Mouse (Mus musculus) myocyte (in vitro differentiated cells): ENCODE results near the gene Smyd1. TPM values are rescaled to one million over a fixed set of nuclear protein-coding genes. Genes with fewer than 3 reads are reported as not detected.

ENCODE experiments used
- H3K27me3 ChIP-seq: one replicate; pipeline ENCODE4 v1.6.1; 2011; ENCODE audit not compliant: control insufficient read depth, insufficient read depth, insufficient read length
- H3K36me3 ChIP-seq: one replicate; pipeline ENCODE4 v1.6.1; 2011; ENCODE audit not compliant: control insufficient read depth, insufficient read depth
- H3K4me2 ChIP-seq: one replicate; pipeline ENCODE4 v1.6.1; 2011; ENCODE audit warnings: low read depth, control low read depth
- H3K4me3 ChIP-seq: one replicate; pipeline ENCODE4 v1.5.1; 2011; ENCODE audit warnings: mild to moderate bottlenecking, control low read depth, moderate library complexity
- H3K79me2 ChIP-seq: one replicate; pipeline ENCODE4 v1.6.1; 2011; ENCODE audit not compliant: control insufficient read depth, insufficient read depth
- H3ac ChIP-seq: one replicate; pipeline ENCODE4 v1.6.1; 2011; ENCODE audit not compliant: control insufficient read depth, insufficient read length
- CEBPB ChIP-seq: IDR thresholded peaks from 2 replicates; pipeline ENCODE4 v1.6.1; 2011; ENCODE audit warnings: mild to moderate bottlenecking, moderate library complexity; ENCODE audit not compliant: poor library complexity, insufficient read depth, severe bottlenecking
- E2F4 ChIP-seq: IDR thresholded peaks from one replicate; pipeline ENCODE4 v1.6.1; 2011; ENCODE audit warnings: mild to moderate bottlenecking, control low read depth, moderate library complexity; ENCODE audit not compliant: insufficient read depth
- MAX ChIP-seq: IDR thresholded peaks from one replicate; pipeline ENCODE4 v1.6.1; 2011; ENCODE audit warnings: low read depth, mild to moderate bottlenecking, control low read depth
- MYOD1 ChIP-seq, 3 experiments: IDR thresholded peaks; one replicate each; pipeline ENCODE4 v1.6.1; 2011; ENCODE audit warnings: control low read depth in 2 of 3, low read depth in 2 of 3, mild to moderate bottlenecking in 2 of 3, moderate library complexity in 1 of 3; ENCODE audit not compliant: insufficient read length in 2 of 3, control insufficient read depth in 1 of 3
- MYOG ChIP-seq, 3 experiments: IDR thresholded peaks; one replicate each; pipeline ENCODE4 v1.6.1; 2011; ENCODE audit warnings: control low read depth in 2 of 3, low read depth in 2 of 3, mild to moderate bottlenecking in 2 of 3; ENCODE audit not compliant: insufficient read length in 2 of 3, control insufficient read depth in 1 of 3, insufficient read depth in 1 of 3
- POLR2A ChIP-seq: IDR thresholded peaks from one replicate; pipeline ENCODE4 v1.6.1; 2011; ENCODE audit warnings: low read depth, mild to moderate bottlenecking, control low read depth, moderate library complexity; ENCODE audit not compliant: insufficient read length
- POLR2AphosphoS2 ChIP-seq: IDR thresholded peaks from one replicate; pipeline ENCODE4 v1.6.1; 2011; ENCODE audit warnings: low read depth, control low read depth; ENCODE audit not compliant: insufficient read length
- REST ChIP-seq: IDR thresholded peaks from one replicate; pipeline ENCODE4 v1.6.1; 2011; ENCODE audit warnings: mild to moderate bottlenecking, control low read depth, moderate library complexity; ENCODE audit not compliant: insufficient read depth, insufficient read length
- SRF ChIP-seq: IDR thresholded peaks from one replicate; pipeline ENCODE4 v1.6.1; 2011; ENCODE audit warnings: low read depth; ENCODE audit not compliant: control insufficient read depth, insufficient read length
- TCF12 ChIP-seq: IDR thresholded peaks from one replicate; pipeline ENCODE4 v1.6.1; 2011; ENCODE audit warnings: mild to moderate bottlenecking, control low read depth; ENCODE audit not compliant: poor library complexity, insufficient read depth, severe bottlenecking
- TCF3 ChIP-seq: IDR thresholded peaks from one replicate; pipeline ENCODE4 v1.6.1; 2011; ENCODE audit warnings: low read depth, control low read depth; ENCODE audit not compliant: insufficient read length
- USF1 ChIP-seq: IDR thresholded peaks from one replicate; pipeline ENCODE4 v1.6.1; 2011; ENCODE audit warnings: low read depth, mild to moderate bottlenecking, control low read depth, moderate library complexity
- polyA plus RNA-seq: library from polyadenylated mRNA; unstranded; fragments of >200 nt; fragmentation: generic; extraction: Trizol; gene quantifications from one replicate; pipeline ENCODE4 v1.2.1, GENCODE M21; 2012; ENCODE audit warnings: missing spikeins

Smyd1 gene
- polyA plus RNA-seq, 1 experiment = 141 TPM

- TF ChIP-seq REST (no peak), CEBPB (no peak), E2F4 (no peak), TCF3 (no peak), POLR2A (no peak), MYOD1 (IDR thresholded peaks at IDR 0.05; ENCODE audit: control insufficient read depth in 1 of 3, insufficient read length in 2 of 3, low read depth in 2 of 3) (no peak), POLR2AphosphoS2 (no peak), MYOG (IDR thresholded peaks at IDR 0.05; ENCODE audit: control insufficient read depth in 1 of 3, insufficient read depth in 1 of 3, insufficient read length in 2 of 3, low read depth in 2 of 3) (no peak), TCF12 (no peak), MAX (no peak), SRF (no peak), USF1 (no peak)
- Histone ChIP-seq H3K27me3 (peaks cover 23% of the 10 kb centered on the region), H3K36me3 (no peaks in the 10 kb centered on the region), H3ac (no peak overlapping the region), H3K79me2 (no peaks in the 10 kb centered on the region), H3K4me2 (no peak overlapping the region), H3K4me3 (no peak overlapping the region)
Observed at GRCm38 (mm10) chr6:71352866-71353427, 30.9 kb upstream of the Smyd1 start.

- H3K79me2 ChIP-seq = no peaks in the 10 kb centered on the region
- H3K4me2 ChIP-seq = no peak overlapping the region
- H3ac ChIP-seq = no peak overlapping the region
- H3K4me3 ChIP-seq = no peak overlapping the region
- H3K36me3 ChIP-seq = no peaks in the 10 kb centered on the region
- no peak for TF ChIP-seq MYOG (IDR thresholded peaks at IDR 0.05; ENCODE audit: control insufficient read depth in 1 of 3, insufficient read depth in 1 of 3, insufficient read length in 2 of 3, low read depth in 2 of 3)
- TF ChIP-seq SRF = no peak
- no peak for TF ChIP-seq TCF3
- no peak for TF ChIP-seq POLR2AphosphoS2
- TF ChIP-seq MAX = no peak
- no peak for TF ChIP-seq REST
- H3K27me3 ChIP-seq = peaks cover 23% of the 10 kb centered on the region
Observed at GRCm38 (mm10) chr6:71352201-71352600, 30.2 kb upstream of the Smyd1 start.

GRCm38 (mm10) chr6:71351201-71351600, 29.2 kb upstream of the Smyd1 start:
- Histone ChIP-seq H3K27me3 (peaks cover 23% of the 10 kb centered on the region), H3K4me2 (no peak overlapping the region), H3ac (no peak overlapping the region), H3K79me2 (no peaks in the 10 kb centered on the region), H3K36me3 (no peaks in the 10 kb centered on the region), H3K4me3 (no peak overlapping the region)
- TF ChIP-seq CEBPB = no peak
- TF ChIP-seq E2F4 = no peak
- TF ChIP-seq MYOG (IDR thresholded peaks at IDR 0.05; ENCODE audit: control insufficient read depth in 1 of 3, insufficient read depth in 1 of 3, insufficient read length in 2 of 3, low read depth in 2 of 3) = no peak
- TF ChIP-seq SRF = no peak
- TF ChIP-seq USF1 = no peak
- TF ChIP-seq POLR2A = no peak
- TF ChIP-seq MYOD1 (IDR thresholded peaks at IDR 0.05; ENCODE audit: control insufficient read depth in 1 of 3, insufficient read length in 2 of 3, low read depth in 2 of 3) = no peak
- no peak for TF ChIP-seq MAX
- TF ChIP-seq POLR2AphosphoS2 = no peak
- no peak for TF ChIP-seq TCF12
- no peak for TF ChIP-seq REST
- TF ChIP-seq TCF3 = no peak

- no peak overlapping the region for H3K4me2 ChIP-seq
- H3K36me3 ChIP-seq = no peaks in the 10 kb centered on the region
- peaks cover 7% of the 10 kb centered on the region for H3K27me3 ChIP-seq
- H3K4me3 ChIP-seq = no peak overlapping the region
- no peak for TF ChIP-seq MYOD1 (IDR thresholded peaks at IDR 0.05; ENCODE audit: control insufficient read depth in 1 of 3, insufficient read length in 2 of 3, low read depth in 2 of 3)
- no peak for TF ChIP-seq MYOG (IDR thresholded peaks at IDR 0.05; ENCODE audit: control insufficient read depth in 1 of 3, insufficient read depth in 1 of 3, insufficient read length in 2 of 3, low read depth in 2 of 3)
- no peak for TF ChIP-seq MAX
- no peak for TF ChIP-seq TCF12
- no peak for TF ChIP-seq REST
- TF ChIP-seq CEBPB = no peak
- TF ChIP-seq SRF = no peak
- no peak for TF ChIP-seq E2F4
- TF ChIP-seq TCF3 = no peak
- TF ChIP-seq POLR2AphosphoS2 = no peak
- no peaks in the 10 kb centered on the region for H3K79me2 ChIP-seq
- H3ac ChIP-seq = no peak overlapping the region
Observed at GRCm38 (mm10) chr6:71348006-71348405, 26.0 kb upstream of the Smyd1 start.

GRCm38 (mm10) chr6:71341179-71341578, 19.1 kb upstream of the Smyd1 start:
- Histone ChIP-seq H3K4me3 (no peak overlapping the region), H3K4me2 (no peak overlapping the region), H3K36me3 (no peaks in the 10 kb centered on the region), H3K27me3 (peaks cover 18% of the 10 kb centered on the region), H3ac (no peak overlapping the region), H3K79me2 (no peaks in the 10 kb centered on the region)
- TF ChIP-seq E2F4 (no peak), REST (no peak), SRF (no peak), MYOG (IDR thresholded peaks at IDR 0.05; ENCODE audit: control insufficient read depth in 1 of 3, insufficient read depth in 1 of 3, insufficient read length in 2 of 3, low read depth in 2 of 3) (no peak), USF1 (no peak), MYOD1 (IDR thresholded peaks at IDR 0.05; ENCODE audit: control insufficient read depth in 1 of 3, insufficient read length in 2 of 3, low read depth in 2 of 3) (no peak)
